Mouse (Mus musculus): ENCODE results near the gene Mgat4a.

The Mgat4a gene

DNA sequence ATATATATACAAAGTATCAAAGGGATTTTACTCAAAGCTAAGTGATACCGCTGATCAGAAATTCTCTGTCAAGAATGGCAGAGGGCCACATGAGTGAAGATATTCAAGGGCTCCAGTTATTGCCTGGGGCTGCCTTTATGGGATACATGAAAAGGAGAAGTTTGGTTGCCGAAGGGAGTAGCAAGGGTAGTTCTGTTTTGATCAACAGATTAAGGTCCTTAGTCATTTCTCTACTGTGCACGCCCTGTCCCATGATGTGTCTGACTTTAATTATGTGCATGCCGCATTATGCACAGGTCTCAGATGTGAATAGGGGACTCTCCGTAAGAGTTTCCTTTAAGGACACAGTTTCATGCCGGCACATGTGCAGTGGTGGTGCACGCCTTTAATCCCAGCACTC lies 83.3 kb downstream of the Mgat4a start:
- no peak for DNase-seq

DNA sequence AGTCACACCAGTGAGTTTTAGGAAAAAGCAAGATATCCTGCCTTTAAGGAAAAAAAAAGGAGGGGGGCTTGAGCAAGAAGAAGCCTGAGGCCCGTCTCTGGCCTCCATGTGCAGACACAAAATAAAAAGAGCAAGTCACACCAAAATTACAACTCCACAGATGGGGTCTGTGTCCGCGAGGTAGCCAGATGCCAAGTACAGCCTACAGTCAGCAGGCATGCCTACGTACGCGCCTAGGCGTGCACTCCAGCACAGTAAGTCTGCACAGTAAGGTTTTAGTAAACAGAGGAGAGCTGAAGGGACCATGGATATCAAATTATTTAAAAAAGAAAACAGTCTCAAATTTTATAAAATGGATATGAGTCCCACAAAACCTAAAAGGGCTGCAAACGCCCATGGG lies 89.5 kb downstream of the Mgat4a start:
- DNase-seq, result peak; percentile 23

- DNase-seq, result no peak
These were observed 92.3 kb downstream of the Mgat4a start for GRCm38 (mm10) chr1:37448361-37449095.

GRCm38 (mm10) chr1:37442848-37443835 lies 97.7 kb downstream of the Mgat4a start:
- DNase-seq, result no peak

DNA sequence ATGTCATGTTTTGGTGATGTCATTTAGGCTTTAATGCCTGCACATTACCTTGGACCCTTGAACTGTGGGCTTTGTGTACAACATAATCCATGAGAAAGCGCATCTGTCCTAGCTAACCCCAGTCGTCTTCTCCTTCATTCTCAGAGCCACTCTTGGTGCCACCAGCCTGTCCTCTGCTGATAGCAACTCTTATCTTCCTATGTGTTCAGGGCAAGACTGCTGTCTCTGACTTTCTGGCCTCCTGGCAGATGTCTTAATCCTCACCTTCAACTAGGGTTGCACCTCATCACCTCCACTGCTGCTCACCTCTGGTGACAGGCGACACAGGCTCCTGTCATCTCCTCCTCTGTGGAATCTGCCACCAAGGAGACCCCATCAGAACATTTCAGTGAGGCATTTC lies 104.4 kb downstream of the Mgat4a start:
- DNase-seq, result no peak

- no peak for DNase-seq
These were observed 110.4 kb downstream of the Mgat4a start for GRCm38 (mm10) chr1:37430297-37430840.

DNA sequence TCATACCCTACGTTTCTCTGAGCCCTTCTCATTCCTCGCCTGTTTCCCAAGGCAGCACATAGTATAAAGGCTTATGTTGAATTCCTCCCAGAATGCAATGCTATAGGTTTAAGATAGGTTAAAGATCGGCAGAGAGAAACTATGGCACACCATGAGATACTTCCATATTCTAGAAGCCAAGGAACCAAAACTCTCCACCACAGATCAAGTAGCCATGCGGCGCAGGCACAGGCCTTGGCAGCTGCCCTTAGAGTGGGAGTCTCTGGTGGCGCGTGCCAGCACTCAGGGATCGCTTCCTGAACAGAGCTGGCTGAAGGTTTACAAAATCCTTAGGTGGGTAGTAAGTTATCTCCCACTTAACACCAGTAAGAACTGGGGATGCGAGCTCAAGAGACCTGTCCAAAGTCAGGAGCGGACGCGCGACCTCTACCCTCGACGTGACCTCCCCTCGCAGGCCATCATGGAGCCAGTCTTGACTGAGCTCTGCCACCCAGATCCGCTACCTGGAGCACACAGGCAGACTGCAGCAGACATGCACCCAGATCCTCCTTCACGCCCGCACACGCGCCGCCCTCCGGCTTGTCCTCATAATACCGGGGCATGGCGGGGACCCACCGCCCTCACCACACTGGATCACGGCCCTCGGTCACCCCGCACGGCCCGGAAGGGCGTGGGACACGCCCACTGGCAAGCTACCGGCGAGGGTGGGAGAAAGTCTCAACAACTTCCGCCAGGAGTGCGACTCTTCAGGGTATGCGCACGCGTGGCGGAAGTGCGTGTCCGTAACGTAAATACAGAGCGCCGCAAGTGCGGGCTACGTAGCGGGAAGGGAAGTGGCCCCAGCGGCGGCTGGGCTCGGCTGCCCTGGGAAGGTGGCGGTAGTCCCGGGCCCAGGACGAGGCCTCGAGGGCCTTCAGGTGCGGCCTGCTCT lies 111.2 kb downstream of the Mgat4a start, which contains the start of the genes Coa5 and Unc50:
Gene Coa5, minus strand, starts transcription at position 738 of the 931 bp plus-strand sequence.
Gene Unc50, plus strand, starts transcription at position 774 of the 931 bp plus-strand sequence.
- DNase-seq, result peak; percentile 98

GRCm38 (mm10) chr1:37428911-37429310 lies 111.9 kb downstream of the Mgat4a start:
- no peak for DNase-seq

DNA sequence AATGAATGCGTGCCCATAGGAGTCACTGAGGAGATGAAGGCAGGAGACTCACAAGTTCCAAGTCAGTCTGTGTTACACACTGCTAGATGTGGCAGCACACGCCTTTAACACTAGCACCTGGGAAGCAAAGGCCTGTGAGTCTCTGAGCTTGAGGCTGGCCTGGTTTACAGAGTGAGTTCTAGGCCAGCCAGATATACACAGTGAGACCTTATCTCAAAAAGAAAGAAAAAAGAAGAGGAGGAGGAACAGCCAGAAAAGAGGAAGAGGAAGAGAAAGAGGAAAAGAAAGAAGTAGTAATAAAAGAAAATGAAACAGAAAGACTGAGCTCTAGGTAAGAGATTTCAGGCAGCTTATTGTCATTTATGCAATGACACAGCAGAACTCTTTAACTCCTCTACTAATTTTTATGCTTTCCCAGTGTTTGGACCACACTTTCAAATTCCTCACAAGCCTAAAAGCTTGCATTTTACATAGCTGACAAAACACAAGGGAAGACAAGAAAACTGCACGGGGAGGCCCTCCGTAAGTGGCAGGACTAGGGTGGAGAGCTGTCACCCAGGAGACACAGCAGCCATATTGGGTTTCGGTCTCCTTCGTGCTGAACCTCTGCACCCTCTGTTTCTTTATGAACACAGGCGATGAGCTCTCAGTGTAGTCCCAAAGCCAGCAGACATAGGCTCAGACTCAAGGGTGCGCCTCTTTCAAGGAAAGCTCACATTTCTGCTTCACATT lies 113.5 kb downstream of the Mgat4a start:
- no peak for DNase-seq

GRCm38 (mm10) chr1:37419420-37419819 lies 121.4 kb downstream of the Mgat4a start:
- DNase-seq, result no peak

GRCm38 (mm10) chr1:37415394-37415793 lies 125.4 kb downstream of the Mgat4a start:
- DNase-seq, result no peak

DNA sequence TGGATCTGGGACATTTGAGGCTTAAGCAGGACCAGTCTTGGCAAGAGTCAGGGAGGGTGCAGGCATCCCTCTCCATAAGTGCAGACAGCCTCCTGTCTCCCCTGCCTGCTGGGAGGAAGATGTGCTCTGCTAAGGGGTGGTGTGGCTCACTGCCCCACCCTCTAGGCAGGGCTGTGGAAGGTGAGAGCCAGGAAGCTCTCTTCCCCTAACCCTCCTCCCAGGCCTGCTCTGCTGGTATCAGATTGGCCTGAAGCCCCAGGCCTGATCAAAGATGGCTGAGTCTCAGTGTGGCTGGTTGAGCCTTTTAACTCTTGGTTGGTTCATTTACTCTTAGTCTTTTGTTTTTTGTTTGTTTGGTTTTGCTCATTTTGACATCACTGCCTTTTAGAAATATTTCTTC lies 131.2 kb downstream of the Mgat4a start:
- no peak for DNase-seq

- no peak for DNase-seq
These were observed 132.1 kb downstream of the Mgat4a start for GRCm38 (mm10) chr1:37408678-37409077.

DNA sequence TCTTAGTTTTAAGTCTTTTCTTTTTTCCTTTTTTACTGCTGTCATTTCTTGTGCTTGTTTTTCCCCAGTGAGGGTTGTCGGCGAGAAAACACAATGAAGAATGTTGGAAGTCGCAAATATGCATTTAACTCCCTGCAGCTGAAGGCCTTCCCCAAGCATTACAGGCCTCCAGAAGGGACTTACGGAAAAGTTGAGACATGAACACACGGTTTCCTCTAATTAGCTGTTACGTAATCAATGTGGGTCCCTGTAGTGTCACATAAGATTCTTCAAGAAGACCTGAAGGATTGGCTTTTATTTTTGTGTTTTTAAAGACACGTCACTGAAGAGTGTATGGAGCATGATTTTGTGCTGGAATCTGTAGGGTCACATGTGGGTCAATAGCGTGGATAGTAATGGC lies 132.8 kb downstream of the Mgat4a start:
- no peak for DNase-seq

GRCm38 (mm10) chr1:37407228-37407627 lies 133.6 kb downstream of the Mgat4a start:
- DNase-seq, result no peak

DNA sequence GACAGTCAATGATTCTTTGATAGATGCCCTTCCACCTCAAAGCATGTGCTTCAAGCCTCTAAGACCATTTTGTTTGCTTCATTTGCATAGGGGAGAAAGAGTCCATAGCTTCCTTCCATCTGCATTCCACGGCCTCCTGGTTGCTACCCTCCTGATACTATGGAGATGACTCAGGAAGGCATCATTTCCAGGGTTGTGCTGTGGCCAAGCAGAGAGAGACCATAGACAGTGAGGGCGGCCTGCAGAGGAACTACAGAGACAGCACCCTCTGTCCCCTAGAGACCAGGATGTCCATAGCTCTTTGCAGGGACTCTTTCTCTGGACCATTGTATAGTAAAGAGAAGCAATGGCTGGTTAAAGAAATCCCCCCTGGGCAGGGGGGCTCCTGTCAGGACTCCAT lies 135.7 kb downstream of the Mgat4a start:
- DNase-seq, result no peak

DNA sequence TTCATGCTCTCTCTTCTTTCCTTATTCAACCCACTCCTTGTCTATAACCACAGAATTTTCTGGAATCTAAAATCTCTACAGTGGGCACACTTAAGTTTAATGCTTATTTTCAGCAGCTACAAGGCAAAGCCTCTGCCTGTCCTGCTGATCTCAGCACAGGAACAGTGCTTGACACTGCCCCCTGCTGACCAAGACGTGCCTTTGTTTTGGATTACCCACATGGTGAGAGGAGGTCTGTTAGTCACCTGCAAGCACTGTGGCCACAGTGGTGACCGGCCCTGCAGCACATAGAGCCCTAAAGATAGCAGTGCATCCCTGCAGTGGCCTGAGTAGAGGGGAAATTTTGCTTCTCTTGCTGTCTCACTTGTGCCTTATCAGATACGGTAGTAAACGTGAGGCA lies 139.1 kb downstream of the Mgat4a start:
- peak; percentile 38 for DNase-seq

- DNase-seq, result no peak
These were observed 141.1 kb downstream of the Mgat4a start for GRCm38 (mm10) chr1:37399734-37400133.

- no peak for DNase-seq
These were observed 141.9 kb downstream of the Mgat4a start for GRCm38 (mm10) chr1:37398961-37399360.

- no peak for DNase-seq
These were observed 144.3 kb downstream of the Mgat4a start for GRCm38 (mm10) chr1:37396481-37396880.

GRCm38 (mm10) chr1:37393174-37393573 lies 147.6 kb downstream of the Mgat4a start:
- DNase-seq, result no peak

Measured in right cerebral cortex, postnatal 25 days (tissue).